Comparison of ENCODE assay signal across 8 mouse cellular contexts in the genomic region with DNA sequence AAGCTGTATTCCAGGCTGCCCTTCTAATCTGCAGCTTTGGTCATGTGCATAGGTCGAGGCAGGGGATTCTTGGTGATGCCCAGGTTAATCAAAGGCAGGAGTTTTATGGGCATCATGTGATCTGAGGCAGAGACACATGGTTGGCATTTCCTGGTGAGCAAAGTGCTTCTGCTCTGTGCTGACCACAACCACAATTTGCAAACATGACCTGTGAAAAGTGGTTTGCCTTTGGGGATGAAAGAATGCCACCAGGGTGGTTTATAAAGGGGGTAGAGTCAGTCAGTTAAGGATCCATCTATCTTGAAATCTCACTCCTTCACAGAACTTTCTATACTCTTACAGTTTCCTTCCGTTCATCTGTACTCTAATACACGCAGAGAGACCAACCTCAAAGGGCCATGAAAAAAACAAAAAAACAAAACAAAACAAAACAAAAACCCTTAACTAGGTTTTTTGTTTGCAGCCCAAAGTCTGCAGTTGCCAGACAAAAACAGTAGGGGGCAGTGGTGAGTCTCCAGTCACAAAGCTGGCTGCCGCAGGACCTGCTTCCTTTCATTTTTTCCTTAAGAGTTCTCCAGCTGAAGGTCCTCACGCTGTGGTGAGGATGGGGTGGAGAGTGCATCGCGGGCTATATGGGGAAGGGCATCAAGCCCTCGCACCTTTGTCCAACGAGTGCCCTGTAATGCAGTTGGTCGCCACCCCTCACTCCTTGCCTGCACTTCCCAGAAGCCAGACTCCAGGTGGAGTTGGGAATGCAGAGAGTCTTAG. TPM values are rescaled to one million over a fixed set of nuclear protein-coding genes. Genes with fewer than 3 reads are reported as not detected.
A peak's percentile ranks its signal among the peaks of the same experiment; 100 is the strongest.
DNase-seq lines count a peak whose midpoint lies in the region; ATAC-seq and TF ChIP-seq lines count a peak whose summit lies in the region.

No protein-coding gene starts in this region.

- peak; percentile 63; the same call in 1 of the 2 replicates for TF ChIP-seq CTCF in small intestine, adult 2 months (IDR thresholded peaks at IDR 0.05; ENCODE audit: extremely low read depth, insufficient read length, insufficient replicate concordance, low read depth, low read length)

- peak; percentile 16 to 55 for DNase-seq in adrenal gland, adult (ENCODE audit: inconsistent age in 2 of 2, low spot score in 1 of 2)
- DNase-seq in adrenal gland, adult 8-10 months = no peak
- DNase-seq in urinary bladder, postnatal 36 days (ENCODE audit: low spot score in 2 of 2) = peak; percentile 10 to 16
- DNase-seq in urinary bladder, adult 2 months (ENCODE audit: low spot score) = no peak
- DNase-seq in lung, postnatal 36 days = peak; percentile 47

- H3K4me1 ChIP-seq in kidney, embryonic 16.5 days (ENCODE audit: insufficient read depth, low read length) = no peaks in the 10 kb centered on the region
- no peaks in the 10 kb centered on the region for H3K4me1 ChIP-seq in small intestine, adult 2 months (ENCODE audit: control insufficient read depth, insufficient read depth, insufficient read length, low read length)

- H3K36me3 ChIP-seq in kidney, embryonic 16.5 days (ENCODE audit: insufficient read depth, low read length) = no peaks in the 10 kb centered on the region
- H3K36me3 ChIP-seq in small intestine, adult 2 months (ENCODE audit: control insufficient read depth, insufficient read depth, low read length) = no peaks in the 10 kb centered on the region

- no peak overlapping the region for H3K27ac ChIP-seq in kidney, embryonic 16.5 days (ENCODE audit: low read length)
- H3K27ac ChIP-seq in small intestine, adult 2 months (ENCODE audit: insufficient read depth, low read depth, low read length) = no peak overlapping the region

- no peak for TF ChIP-seq POLR2A in small intestine, adult 2 months (IDR thresholded peaks at IDR 0.05; ENCODE audit: low read depth, low read length)

- no peaks in the 10 kb centered on the region for H3K9me3 ChIP-seq in kidney, embryonic 16.5 days (ENCODE audit: low read length)

- H3K27me3 ChIP-seq in kidney, embryonic 16.5 days (ENCODE audit: insufficient read depth, low read length) = no peaks in the 10 kb centered on the region
- H3K27me3 ChIP-seq in small intestine, adult 2 months (ENCODE audit: control insufficient read depth, insufficient read depth, low read length) = no peaks in the 10 kb centered on the region

- H3K4me2 ChIP-seq in kidney, embryonic 16.5 days (replicated peaks; ENCODE audit: low read depth, low read length) = 0 out of 2 replicates have a peak overlapping the region, but pooled peaks have one; percentile 9

- ATAC-seq in frontal cortex, adult (ENCODE audit: low TSS enrichment) = peak; percentile 50
- peak; percentile 40; the same call in 1 of the 2 replicates for ATAC-seq in kidney, embryonic 16.5 days (ENCODE audit: low FRiP score, low TSS enrichment)

- no peak overlapping the region for H3K9ac ChIP-seq in kidney, embryonic 16.5 days (replicated peaks; ENCODE audit: low read length)

- 33% methylated on average over 10 of the region's 10 CpGs for WGBS in kidney, embryonic 16.5 days
- WGBS in small intestine, adult 2 months = 45% methylated on average over 10 of the region's 10 CpGs

- H3K4me3 ChIP-seq in kidney, embryonic 16.5 days (ENCODE audit: low read length) = no peak overlapping the region
- no peak overlapping the region for H3K4me3 ChIP-seq in small intestine, adult 2 months (ENCODE audit: low read depth, low read length)

RNA-seq across cellular contexts. Expression of a gene that starts 56.3 kb away (rescaled TPM):
- total RNA-seq in adrenal gland, adult 8-10 months (2022) = 1 to 10 TPM; 2.1 to 4.3 (median 4.1) TPM
- polyA plus RNA-seq in urinary bladder, adult 2 months (2012; rRNA removed) = 0.96 and 1.7 TPM in 2 replicates
- polyA plus RNA-seq in kidney, embryonic 16.5 days (2015; fragmentation: Nextera tagmentation; extraction: Ambion mirVana) = 1.8 and 2.0 TPM in 2 replicates
- polyA plus RNA-seq in small intestine, adult 2 months (2012; rRNA removed) = 1.8 and 7.0 TPM in 2 replicates

Comparison
In these comparisons a context has a peak if more than half of its experiments do, and no peak if none do; other contexts are left out.
1. DNase-seq: peak in adrenal gland, adult (2 of 2), urinary bladder, postnatal 36 days (2 of 2) and lung, postnatal 36 days (single experiment); none in adrenal gland, adult 8-10 months (single experiment) and urinary bladder, adult 2 months (single experiment).